Mouse (Mus musculus) embryonic facial prominence, embryonic 13.5 days (tissue): ENCODE measurements at regions not wholly inside any gene's neighbourhood (a gene's known extent, or its start where the extent isn't known, plus 50 kb on each side); places are given as distances from the start of the nearest gene placed in this dataset.

ENCODE experiments used
- ATAC-seq: fragments of 200-750 bp; cut with Nextera tagmentation; 2 replicates; pipeline ENCODE4 v1.8.0; 2017; ENCODE audit warnings: low read depth; ENCODE audit not compliant: insufficient number of reproducible peaks, insufficient read depth, low FRiP score, low TSS enrichment
- H3K27ac ChIP-seq: fragments of 300-500 bp; sonication (generic); 2 replicates; pipeline ENCODE4 v1.5.1; 2015; ENCODE audit warnings: moderate library complexity, mild to moderate bottlenecking, inconsistent platforms
- H3K27me3 ChIP-seq: fragments of 300-500 bp; sonication (generic); 2 replicates; pipeline ENCODE4 v1.6.1; 2015; ENCODE audit warnings: mild to moderate bottlenecking, inconsistent platforms
- H3K36me3 ChIP-seq: fragments of 300-500 bp; sonication (generic); 2 replicates; pipeline ENCODE4 v1.6.1; 2015; ENCODE audit warnings: mild to moderate bottlenecking, inconsistent platforms
- H3K4me1 ChIP-seq: fragments of 300-500 bp; sonication (generic); 2 replicates; pipeline ENCODE4 v1.6.1; 2015; ENCODE audit warnings: inconsistent platforms
- H3K4me2 ChIP-seq: fragments of 300-500 bp; sonication (generic); 2 replicates; pipeline ENCODE4 v1.6.1; 2015; ENCODE audit warnings: moderate library complexity, mild to moderate bottlenecking, inconsistent platforms
- H3K4me3 ChIP-seq: fragments of 300-500 bp; sonication (generic); 2 replicates; pipeline ENCODE4 v1.5.1; 2015; ENCODE audit warnings: mild to moderate bottlenecking, inconsistent platforms
- H3K9ac ChIP-seq: fragments of 300-500 bp; sonication (generic); 2 replicates; pipeline ENCODE4 v1.6.1; 2015; ENCODE audit warnings: mild to moderate bottlenecking, inconsistent platforms
- H3K9me3 ChIP-seq: fragments of 300-500 bp; sonication (generic); 2 replicates; pipeline ENCODE4 v1.6.1; 2016; ENCODE audit warnings: inconsistent platforms
- WGBS: fragments of 180-500 bp; shearing (Covaris S2); methylation state at CpG from one replicate; pipeline ENCODE4 v1.1.7; 2015; ENCODE audit warnings: mixed read lengths; 5-methylcytosine and 5-hydroxymethylcytosine counted together

DNA sequence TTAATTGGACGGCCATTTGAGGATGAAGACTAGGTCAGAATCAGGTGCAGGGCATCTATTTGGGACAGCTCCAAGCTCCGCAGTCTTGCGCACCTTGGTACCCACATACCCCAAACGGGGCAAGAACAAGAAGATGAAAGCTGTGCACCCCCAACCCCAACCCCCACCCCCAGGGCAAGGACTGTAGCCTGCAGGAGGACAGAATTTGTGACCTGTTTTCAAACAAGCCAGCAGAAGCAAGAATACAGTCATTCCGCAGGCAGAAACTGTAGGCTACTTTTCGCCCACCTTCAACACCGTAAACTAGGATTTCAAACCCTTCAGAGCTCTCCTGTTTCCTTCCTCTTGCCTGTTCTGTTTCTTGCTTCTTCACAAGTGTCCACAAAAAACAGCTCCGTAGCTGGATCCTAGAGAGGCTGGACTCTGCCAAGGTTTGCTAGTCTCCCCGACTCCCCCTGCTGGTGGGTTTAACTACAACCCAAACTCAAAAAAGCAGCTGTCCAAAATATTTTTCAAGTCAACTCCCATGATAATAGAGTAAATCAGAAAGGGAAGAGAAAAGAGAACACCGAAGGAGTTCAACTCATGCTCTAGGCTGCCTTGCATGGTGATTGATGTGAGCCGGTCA lies 430.3 kb upstream of the Atp11b start:
- Histone ChIP-seq H3K27ac (no peak overlapping the region), H3K4me2 (no peak overlapping the region), H3K36me3 (no peaks in the 10 kb centered on the region), H3K4me1 (peaks cover 30% of the 10 kb centered on the region), H3K27me3 (no peaks in the 10 kb centered on the region; the same call in 1 of the 2 replicates), H3K4me3 (no peak overlapping the region), H3K9me3 (no peaks in the 10 kb centered on the region), H3K9ac (no peak overlapping the region)
- 63% methylated on average over 11 of the region's 11 CpGs for WGBS
- no peak for ATAC-seq

DNA sequence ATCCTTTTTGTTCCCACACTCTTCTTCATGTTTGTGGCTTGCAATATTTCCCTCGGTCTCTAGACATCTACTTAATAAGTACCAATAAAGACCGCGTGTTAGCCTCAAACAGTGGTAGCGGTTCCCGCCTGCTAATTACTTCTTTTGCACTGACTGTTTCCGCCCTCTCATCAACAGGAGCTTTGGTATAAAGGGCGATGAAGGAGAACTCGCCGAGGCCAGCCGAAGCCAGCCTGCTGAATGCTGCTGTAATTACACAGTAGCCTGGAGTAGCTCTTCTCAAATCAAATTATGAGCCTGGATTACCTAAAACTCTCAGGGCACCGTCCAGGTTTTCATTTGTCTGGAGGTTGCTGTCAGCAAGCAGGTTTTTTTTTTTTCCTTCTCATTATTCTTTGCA lies 429.7 kb upstream of the Atp11b start:
- H3K4me3 ChIP-seq = no peak overlapping the region
- WGBS = 36% methylated on average over 11 of the region's 11 CpGs
- ATAC-seq = no peak
- H3K9ac ChIP-seq = no peak overlapping the region
- no peaks in the 10 kb centered on the region; the same call in 1 of the 2 replicates for H3K27me3 ChIP-seq
- H3K4me1 ChIP-seq = peaks cover 27% of the 10 kb centered on the region; the same call in 1 of the 2 replicates
- no peaks in the 10 kb centered on the region for H3K36me3 ChIP-seq
- H3K27ac ChIP-seq = no peak overlapping the region
- H3K9me3 ChIP-seq = no peaks in the 10 kb centered on the region
- no peak overlapping the region for H3K4me2 ChIP-seq

DNA sequence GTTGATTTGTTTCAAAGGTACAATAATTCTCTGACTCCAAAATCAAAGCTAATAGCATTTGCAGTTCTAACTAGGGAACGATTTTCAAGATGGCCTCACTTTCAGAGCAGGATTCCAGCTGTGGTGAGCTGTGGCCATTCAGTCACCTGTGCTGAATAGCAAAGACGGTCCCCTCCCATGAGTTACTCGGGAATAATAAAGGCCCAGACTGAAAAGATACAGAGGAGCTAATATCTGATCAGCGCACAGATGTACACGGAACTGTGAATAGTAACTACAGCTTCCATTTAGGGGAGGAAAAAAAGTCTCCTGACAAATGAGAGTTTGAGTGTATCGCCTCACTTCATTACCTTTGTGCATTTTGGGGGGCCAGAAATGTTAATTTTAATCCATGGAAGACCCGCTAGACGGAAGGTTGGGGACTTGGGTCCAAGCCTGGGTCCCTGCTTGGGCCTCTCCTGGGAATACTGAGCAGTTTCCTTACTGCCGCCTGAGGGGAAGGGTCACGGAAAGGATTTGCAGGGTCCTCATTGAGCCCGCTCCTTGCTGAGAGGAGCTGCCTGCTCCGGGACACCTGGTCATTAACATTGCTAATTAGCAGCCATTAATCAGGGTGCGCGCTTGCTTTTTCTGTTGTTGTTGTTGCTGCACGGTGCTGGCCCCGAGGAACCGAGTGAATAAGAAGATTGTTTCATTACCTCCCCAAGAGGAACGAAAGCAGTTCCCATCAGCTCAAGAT lies 421.2 kb upstream of the Atp11b start:
- Histone ChIP-seq H3K27ac (no peak overlapping the region), H3K27me3 (peaks cover 8% of the 10 kb centered on the region; the same call in 1 of the 2 replicates), H3K9ac (no peak overlapping the region), H3K4me1 (peaks cover 9% of the 10 kb centered on the region), H3K9me3 (no peaks in the 10 kb centered on the region), H3K4me2 (peak overlapping the region; percentile 41), H3K36me3 (no peaks in the 10 kb centered on the region), H3K4me3 (no peak overlapping the region)
- no peak for ATAC-seq
- whole genome bisulfite sequencing = 17% methylated on average over 18 of the region's 18 CpGs

DNA sequence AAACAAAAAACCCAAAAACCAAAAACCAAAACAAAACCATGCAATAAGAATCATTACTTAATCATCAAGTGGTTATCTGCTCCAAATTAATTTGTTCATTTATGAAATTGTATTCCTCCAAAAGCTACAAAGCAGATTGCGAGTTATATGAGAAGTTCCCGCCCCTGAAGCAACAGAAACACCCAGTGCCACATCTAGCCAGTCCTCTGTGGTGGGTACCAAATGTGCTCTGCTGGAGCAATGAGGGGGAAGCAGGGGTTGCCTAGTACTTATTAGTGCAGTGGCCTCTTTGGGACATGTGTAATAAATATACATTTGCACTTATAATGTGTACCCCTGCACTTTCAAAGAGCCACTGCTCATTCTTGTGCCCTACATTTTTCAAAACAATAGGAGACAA lies 419.9 kb upstream of the Atp11b start:
- 51% methylated on average over 2 of the region's 2 CpGs for WGBS
- H3K4me3 ChIP-seq = no peak overlapping the region
- H3K27ac ChIP-seq = no peak overlapping the region
- ATAC-seq = no peak
- H3K27me3 ChIP-seq = peaks cover 8% of the 10 kb centered on the region; the same call in 1 of the 2 replicates
- no peak overlapping the region for H3K9ac ChIP-seq
- no peaks in the 10 kb centered on the region for H3K9me3 ChIP-seq
- peaks cover 9% of the 10 kb centered on the region for H3K4me1 ChIP-seq
- H3K36me3 ChIP-seq = no peaks in the 10 kb centered on the region
- no peak overlapping the region for H3K4me2 ChIP-seq

DNA sequence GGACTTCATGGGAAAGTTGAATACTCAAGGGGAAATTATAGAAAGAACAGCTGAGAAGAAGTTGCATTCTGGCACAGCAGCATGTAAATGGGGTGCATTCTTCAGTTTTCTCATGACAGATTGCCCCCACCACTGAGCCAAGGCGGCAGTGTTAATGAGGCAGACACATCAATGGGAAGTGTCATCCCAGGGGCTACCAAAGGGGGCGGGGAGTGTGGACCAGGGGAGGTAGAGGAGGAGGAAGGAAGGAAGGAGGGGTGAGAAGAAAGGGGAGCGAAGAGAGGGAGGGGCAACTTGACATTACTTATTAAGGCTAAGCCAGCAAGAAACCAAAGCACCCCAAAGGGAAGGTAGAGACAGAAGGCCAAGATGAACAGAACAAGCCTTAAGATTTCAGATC lies 419.4 kb upstream of the Atp11b start:
- 27% methylated on average over 3 of the region's 3 CpGs for WGBS
- Histone ChIP-seq H3K36me3 (no peaks in the 10 kb centered on the region), H3K9ac (no peak overlapping the region), H3K4me1 (peaks cover 9% of the 10 kb centered on the region), H3K27me3 (peaks cover 8% of the 10 kb centered on the region; the same call in 1 of the 2 replicates), H3K9me3 (no peaks in the 10 kb centered on the region), H3K27ac (no peak overlapping the region), H3K4me3 (no peak overlapping the region), H3K4me2 (no peak overlapping the region)
- ATAC-seq = no peak

DNA sequence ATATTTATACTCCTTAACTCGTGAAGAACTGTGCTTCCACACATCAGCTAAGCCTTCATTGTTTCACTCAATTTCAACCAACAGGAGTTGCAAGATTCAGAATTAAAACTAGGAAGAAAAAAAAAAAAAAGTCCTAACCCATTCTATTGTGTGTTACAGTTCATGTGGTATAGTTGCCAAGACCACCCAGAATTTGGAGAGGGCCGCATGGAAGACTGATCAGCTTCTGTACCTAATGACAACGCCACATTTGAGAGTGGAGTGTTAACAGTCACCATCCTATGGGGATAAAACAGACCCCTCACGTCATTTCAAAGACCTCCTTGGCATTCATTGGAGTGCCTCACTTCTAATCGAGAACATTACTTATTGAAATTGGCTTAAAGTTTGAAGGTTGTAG lies 418.1 kb upstream of the Atp11b start:
- Histone ChIP-seq H3K27me3 (peaks cover 8% of the 10 kb centered on the region; the same call in 1 of the 2 replicates), H3K9me3 (no peaks in the 10 kb centered on the region), H3K9ac (no peak overlapping the region), H3K4me3 (no peak overlapping the region), H3K27ac (no peak overlapping the region), H3K4me2 (no peak overlapping the region), H3K4me1 (peaks cover 15% of the 10 kb centered on the region), H3K36me3 (no peaks in the 10 kb centered on the region)
- ATAC-seq = no peak
- 65% methylated on average over 5 of the region's 5 CpGs for WGBS

DNA sequence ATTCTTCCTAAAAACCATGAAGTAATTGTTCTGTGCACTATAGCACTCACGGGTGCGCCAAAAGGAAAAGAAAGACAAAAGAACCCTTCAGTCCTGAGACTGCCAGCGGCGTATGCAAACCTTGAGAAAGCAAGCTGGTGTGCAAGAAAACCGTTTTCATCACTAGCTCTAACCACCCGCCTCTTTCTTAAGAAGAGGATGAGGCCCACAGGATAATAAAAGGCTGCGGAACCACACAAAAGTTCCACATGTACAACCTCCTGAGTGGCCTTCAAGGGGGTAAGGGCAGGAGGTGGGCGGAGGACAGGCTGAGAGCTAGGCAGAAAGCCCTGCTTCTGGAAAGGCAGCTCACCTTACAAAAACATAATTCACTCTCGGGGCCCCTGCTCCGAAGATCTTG lies 413.4 kb upstream of the Atp11b start:
- peak overlapping the region; percentile 77 for H3K27ac ChIP-seq

DNA sequence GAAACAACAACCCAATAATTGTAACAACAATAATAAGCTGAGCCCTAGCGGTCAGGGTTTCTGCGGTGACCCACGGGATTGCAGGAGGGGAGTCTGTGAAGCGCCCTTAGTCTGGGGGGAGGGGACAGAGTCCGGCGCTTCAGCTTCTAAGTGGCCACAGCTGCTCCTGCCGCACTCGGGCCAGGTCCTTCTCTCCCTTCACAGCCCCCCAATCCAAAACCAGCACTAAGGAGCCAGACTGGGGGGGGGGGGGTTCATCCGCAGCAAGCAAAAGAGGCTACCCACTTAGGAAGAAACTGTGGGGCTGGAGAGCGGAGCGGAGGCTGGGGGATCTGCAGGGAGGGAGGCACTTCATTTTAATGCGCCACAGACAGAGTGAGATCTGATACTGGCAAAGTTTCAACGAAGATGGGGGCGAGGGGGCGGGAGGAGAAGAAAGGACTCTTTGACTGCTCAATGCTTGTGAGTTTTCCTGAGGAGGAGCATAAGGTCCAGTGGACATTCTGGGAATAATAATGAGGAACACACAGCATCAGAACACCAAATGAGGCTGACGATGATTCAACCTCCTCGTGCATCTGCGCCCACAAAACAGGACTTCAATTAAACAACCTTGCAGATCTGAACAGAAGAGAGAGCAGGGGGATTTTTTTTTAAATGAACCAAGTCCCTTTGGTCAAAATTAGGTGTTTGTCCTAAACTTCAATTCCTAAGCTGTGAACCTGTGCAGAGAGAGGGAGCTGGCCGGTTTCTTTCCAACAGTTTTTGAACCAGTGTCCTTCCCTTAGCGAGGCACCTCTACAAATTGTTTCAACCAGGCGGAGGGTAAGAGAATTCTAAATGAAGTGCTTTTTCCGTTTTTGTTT lies 412.7 kb upstream of the Atp11b start:
- Histone ChIP-seq H3K4me3 (peak overlapping the region; percentile 43), H3K4me1 (peaks cover 31% of the 10 kb centered on the region), H3K9ac (peak overlapping the region; percentile 64), H3K4me2 (peak overlapping the region; percentile 70), H3K36me3 (no peaks in the 10 kb centered on the region), H3K27ac (peak overlapping the region; percentile 77), H3K9me3 (no peaks in the 10 kb centered on the region), H3K27me3 (peaks cover 3% of the 10 kb centered on the region; the same call in 1 of the 2 replicates)
- ATAC-seq = peak; percentile 53; the same call in 1 of the 2 replicates
- WGBS = 3% methylated on average over 22 of the region's 22 CpGs

More for the DNA sequence above, 413.4 kb upstream of the Atp11b start:
- H3K36me3 ChIP-seq = no peaks in the 10 kb centered on the region
- peaks cover 31% of the 10 kb centered on the region for H3K4me1 ChIP-seq
- no peak for ATAC-seq
- 2% methylated on average over 10 of the region's 10 CpGs for whole genome bisulfite sequencing
- H3K9ac ChIP-seq = peak overlapping the region; percentile 64
- H3K4me3 ChIP-seq = peak overlapping the region; percentile 43
- H3K9me3 ChIP-seq = no peaks in the 10 kb centered on the region
- peak overlapping the region; percentile 70 for H3K4me2 ChIP-seq
- H3K27me3 ChIP-seq = peaks cover 3% of the 10 kb centered on the region; the same call in 1 of the 2 replicates

DNA sequence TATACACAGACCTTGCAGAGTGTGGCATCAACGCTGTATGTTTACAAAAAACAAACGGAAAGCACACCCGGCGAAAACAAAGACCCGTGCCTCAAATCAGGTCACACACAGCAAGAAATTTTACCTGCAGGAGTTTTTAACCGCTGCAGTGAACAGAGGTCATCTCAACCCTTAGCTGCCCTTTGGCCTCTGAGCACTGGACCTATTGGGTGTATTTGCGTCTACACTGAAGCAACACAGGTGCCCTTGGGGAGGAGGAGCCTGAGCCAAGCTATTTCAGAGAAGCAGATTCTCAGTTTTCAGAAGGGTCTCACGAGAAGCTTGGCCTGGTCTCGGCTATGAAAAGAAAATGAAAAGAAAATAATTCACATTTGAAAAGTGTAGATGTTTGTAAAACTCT lies 412.1 kb upstream of the Atp11b start:
- Histone ChIP-seq H3K9me3 (no peaks in the 10 kb centered on the region), H3K4me1 (peaks cover 31% of the 10 kb centered on the region), H3K4me2 (peak overlapping the region; percentile 70), H3K4me3 (no peak overlapping the region), H3K36me3 (no peaks in the 10 kb centered on the region), H3K27ac (peak overlapping the region; percentile 77), H3K27me3 (peaks cover 3% of the 10 kb centered on the region; the same call in 1 of the 2 replicates), H3K9ac (no peak overlapping the region)
- WGBS = 8% methylated on average over 9 of the region's 9 CpGs
- no peak for ATAC-seq

DNA sequence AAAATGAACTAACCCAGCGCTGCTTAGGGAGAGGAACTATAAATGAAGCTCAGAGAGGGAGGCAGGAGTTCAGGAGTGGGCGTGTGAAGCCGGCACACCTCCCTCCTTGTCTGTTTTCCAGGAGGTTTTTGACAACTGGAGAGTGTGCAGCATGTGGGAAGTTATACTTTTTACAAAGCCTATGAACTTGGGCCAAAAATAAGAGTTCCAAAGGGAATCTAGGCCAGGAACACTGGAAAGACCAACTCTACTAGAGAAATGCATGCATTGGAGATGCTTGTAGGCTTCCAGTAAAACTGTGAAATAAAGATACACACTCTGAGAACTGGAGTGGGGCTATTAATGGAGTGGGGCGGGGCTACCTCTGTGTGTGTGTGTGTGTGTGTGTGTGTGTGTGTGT lies 411.3 kb upstream of the Atp11b start:
- no peaks in the 10 kb centered on the region for H3K36me3 ChIP-seq
- no peaks in the 10 kb centered on the region for H3K9me3 ChIP-seq
- WGBS = 45% methylated on average over 4 of the region's 4 CpGs
- no peak overlapping the region for H3K4me3 ChIP-seq
- no peak overlapping the region for H3K9ac ChIP-seq
- 0 out of 2 replicates have a peak overlapping the region, but pooled peaks have one; percentile 16 for H3K27ac ChIP-seq
- peaks cover 3% of the 10 kb centered on the region; the same call in 1 of the 2 replicates for H3K27me3 ChIP-seq
- H3K4me1 ChIP-seq = peaks cover 31% of the 10 kb centered on the region
- no peak for ATAC-seq
- H3K4me2 ChIP-seq = no peak overlapping the region; the same call in 1 of the 2 replicates

DNA sequence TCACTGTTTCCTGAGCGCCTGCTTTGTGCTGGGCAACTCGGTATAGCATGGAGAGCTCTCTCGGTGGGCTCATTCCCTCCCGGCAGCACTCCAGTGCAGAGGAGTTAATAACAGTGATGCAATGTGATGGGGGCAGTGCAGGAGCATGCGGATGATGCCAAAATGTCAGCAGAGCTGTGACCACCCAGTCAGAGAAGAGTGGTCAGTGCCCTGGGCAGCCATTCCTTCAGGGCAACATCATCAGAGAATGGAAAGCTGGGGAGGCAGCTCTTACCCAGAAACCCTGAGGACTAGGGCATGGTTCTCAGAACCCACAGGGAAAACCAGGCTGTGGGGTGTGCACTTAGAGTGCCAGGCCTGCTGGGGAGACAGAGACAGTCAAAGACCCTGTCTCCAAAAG lies 410.0 kb upstream of the Atp11b start:
- peaks cover 3% of the 10 kb centered on the region; the same call in 1 of the 2 replicates for H3K27me3 ChIP-seq
- H3K36me3 ChIP-seq = no peaks in the 10 kb centered on the region
- no peak for ATAC-seq
- no peak overlapping the region for H3K4me3 ChIP-seq
- H3K4me1 ChIP-seq = peaks cover 33% of the 10 kb centered on the region
- no peak overlapping the region for H3K27ac ChIP-seq
- no peak overlapping the region for H3K9ac ChIP-seq
- WGBS = 70% methylated on average over 5 of the region's 5 CpGs
- no peaks in the 10 kb centered on the region for H3K9me3 ChIP-seq
- no peak overlapping the region for H3K4me2 ChIP-seq
